Mouse (Mus musculus) CD4-positive, CD25-positive, alpha-beta regulatory T cell, adult 4 months (primary cell): ENCODE results near the gene Zfp618. TPM values are rescaled to one million over a fixed set of nuclear protein-coding genes. Genes with fewer than 3 reads are reported as not detected.
A peak's percentile ranks its signal among the peaks of the same experiment; 100 is the strongest.

Experiments
- ATAC-seq: one replicate; pipeline ENCODE4 v1.8.0; 2017
- polyA plus RNA-seq, 2 experiments: library from polyadenylated mRNA; unstranded; fragments of 100-300 nt; shearing (Covaris generic); gene quantifications; one replicate each; pipeline ENCODE4 v1.2.1; 2017

Gene Zfp618
- polyA plus RNA-seq, 2 experiments from 2014 or later = 0.11 TPM; not detected in 1

DNA sequence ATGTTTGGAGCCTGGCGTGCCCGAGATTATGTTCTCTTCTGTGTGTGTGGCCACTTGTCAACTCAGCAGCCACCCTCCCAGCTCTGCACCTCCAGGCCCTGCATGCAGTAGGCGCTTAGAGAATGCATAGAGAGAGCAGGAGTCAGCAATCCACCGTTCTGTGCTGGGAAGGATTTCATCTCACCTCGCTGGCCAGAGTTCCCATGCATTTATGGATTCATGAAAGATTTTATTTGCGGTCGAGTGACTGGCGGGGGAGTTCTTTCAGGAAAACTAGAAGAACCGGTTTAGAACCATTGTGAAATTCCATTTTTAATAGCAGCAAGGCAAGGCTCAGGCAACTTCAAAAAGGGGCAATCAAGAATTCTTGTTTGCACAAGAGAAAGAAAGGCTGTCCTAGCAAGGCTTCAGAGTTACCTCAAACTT is 67.2 kb downstream of the Zfp618 start:
- no peak for ATAC-seq

DNA sequence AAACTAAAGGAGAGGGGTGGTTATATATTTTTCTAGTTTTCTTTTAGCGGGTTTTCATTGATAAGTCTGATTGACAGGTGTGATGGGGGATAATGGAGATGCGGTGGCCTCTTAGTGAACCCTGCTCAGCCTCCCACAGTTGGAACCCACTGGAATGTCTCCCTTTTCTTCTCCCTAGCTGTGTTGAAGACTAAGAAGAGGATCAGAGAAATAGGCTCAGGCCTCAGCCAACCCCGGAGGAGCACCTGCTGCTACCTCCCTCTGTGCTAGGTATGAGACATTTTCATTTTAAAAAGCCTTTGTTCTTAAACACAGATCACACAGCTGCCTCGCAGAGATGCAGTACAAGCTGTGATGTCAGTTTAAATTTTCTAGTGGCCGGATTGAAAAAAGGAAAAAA is 68.4 kb downstream of the Zfp618 start:
- ATAC-seq = no peak

DNA sequence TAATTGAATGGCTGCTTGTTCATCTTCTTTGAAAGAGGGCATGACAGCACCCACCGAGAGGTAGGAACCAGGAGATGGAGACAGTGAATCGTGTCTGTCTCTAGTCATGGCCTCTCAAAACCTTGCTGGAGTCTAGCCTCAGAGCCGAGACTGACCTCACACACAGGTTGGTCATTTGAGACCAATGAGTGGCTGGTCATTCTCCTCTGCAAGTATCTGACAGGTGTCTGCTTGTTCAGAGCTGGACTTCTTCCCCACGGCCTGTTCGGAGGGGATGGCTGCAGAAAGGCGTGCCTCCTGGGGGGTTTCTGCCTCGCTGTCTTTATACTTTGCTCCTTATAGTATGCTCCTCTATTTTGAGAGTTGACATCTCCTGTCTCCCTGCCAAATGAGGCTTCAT is 70.6 kb downstream of the Zfp618 start:
- no peak for ATAC-seq

DNA sequence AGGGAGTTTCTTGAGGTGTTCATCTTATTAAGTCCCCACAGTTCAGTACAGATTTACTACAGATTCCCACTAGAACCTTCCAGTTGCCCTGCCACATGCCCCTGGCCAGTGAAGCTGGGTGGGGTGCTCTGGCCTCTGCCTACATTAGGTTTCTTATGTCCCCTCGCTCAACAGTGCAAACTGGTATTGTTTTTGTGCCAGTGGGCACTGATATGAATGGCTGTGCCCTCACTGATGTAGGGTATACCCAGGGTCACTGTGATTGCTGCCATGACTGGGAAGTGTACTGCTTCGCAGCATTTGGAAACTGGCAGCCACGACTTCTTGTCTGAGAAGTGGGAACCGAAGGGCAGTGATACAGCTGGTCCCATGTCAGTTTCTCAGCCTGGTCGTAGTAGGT is 71.4 kb downstream of the Zfp618 start:
- ATAC-seq = no peak

DNA sequence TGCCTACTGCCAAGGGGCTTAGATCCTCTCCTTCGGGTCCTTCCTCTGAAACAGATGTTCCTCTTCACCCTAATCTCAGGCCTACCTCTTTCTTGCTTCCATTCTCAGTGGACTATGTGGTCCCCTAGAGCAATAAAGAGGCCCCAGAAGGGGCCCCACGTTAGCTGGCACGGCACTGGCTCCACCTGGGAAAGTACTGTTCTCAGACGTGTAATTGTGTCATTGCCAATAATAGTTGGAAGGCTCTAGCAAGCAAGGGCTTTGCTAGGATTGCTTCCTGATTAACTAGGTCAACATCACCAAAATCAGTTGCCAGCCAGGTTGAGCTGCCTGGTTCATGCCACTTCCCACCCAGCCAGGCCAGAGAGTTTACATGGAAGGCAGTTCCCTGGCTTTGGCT is 72.2 kb downstream of the Zfp618 start:
- ATAC-seq = no peak

DNA sequence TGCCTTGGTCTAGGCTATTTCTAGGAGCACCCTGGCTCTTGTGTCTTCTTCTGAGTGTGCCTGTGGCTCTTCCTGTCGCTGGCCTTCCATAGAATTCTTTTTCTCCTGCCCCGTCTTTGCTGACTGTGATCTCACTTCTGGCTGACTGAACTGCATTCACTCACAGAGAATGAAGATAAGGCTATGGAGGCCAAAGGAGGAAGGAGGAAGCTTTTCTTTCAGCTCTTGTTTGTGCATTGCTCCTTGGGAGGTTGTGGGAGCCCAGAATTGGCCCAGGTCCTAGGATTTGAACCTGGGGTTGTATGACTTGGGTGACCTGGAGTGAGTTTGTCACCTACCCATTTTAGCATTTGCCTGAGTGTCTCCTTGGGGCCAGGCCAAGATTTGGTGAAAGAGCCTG is 72.9 kb downstream of the Zfp618 start:
- ATAC-seq = no peak

DNA sequence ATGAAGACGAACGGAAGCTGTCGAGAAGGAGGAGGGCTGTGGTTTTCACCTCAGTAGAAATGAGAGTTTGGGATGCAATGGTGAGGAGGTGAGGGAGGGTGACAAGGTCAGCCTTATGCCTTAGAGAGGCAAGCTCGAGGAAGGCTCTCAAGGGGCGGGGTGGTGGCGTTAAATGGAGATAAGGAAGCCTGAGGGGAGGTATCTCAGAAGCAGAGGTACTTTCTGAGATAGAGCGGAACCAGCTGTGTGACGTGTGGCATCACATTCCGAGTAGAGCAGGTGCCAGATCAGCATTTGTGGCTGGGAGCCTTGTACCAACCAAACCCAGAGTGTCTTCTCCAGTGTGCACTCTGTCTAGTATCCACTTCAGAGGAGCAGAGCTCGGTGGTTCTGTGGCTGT is 73.6 kb downstream of the Zfp618 start:
- no peak for ATAC-seq

DNA sequence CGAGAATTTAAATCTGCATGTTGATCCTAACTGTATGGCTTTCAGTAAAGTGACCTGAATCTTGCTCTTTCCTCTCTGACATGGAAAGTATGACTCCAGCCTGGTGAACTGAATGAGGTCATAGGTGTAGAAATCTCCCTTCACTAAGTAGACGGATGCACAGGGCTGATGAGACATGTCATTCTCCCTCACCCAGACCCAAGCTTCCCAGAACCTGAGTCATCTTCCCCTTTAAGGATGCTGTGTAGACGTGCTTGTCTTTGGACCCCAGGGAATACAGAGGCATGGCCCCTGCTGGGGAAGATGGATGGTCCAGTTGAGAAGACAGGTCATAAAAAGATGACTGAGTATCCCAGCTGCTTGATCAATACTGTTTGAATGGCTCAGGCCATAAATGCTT is 83.2 kb downstream of the Zfp618 start:
- ATAC-seq = no peak

DNA sequence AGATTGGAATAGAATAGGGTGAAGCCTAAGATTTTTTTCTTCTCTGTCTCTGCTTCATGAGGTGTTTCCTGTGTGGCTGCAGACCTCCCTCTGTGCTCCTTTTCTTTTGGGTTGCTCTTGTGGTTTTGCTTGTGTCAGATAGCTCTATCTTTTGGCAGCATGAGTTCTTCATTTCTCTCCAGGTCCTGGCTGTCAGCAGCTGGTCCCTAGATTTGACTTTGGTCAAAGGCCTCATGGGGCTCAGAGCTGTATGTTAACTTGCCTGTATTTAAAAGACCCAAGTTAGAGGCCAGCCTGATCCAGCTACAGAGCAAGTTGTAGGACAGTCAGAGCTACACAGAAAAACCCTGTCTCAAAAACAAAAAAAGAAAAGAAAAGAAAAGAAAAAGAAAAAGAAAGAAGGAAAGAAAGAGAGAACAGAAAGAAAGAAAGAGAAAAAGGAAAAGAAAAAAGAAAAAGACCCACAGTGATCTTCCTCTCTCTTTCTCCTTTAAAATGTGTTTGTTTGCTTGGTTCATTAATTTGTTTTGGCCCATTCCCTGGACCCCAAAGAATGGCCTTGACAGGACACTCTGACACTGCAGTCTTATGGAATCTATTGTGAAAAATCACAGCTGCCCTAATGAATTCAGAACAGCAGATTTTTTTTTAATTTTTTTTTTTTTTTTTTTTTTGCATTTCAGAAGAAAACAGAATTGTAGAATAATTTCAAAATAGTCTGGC is 84.4 kb downstream of the Zfp618 start:
- ATAC-seq = peak; percentile 28

DNA sequence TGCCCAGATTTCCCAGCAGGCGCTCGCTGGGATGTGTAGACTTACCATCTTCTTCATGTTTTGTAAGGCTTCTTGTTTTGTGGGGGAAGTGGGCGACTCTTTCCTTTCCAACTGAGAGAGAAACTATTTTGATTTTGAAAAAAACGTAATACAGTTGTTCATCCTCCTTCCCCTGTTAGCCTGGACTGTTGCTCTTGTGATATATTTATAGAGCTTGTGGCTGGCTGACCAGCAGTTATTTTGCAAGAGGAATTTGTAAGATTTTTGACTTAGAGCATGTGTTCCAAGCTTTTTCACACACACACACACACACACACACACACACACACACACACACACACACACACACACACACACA is 84.9 kb downstream of the Zfp618 start:
- ATAC-seq = no peak

DNA sequence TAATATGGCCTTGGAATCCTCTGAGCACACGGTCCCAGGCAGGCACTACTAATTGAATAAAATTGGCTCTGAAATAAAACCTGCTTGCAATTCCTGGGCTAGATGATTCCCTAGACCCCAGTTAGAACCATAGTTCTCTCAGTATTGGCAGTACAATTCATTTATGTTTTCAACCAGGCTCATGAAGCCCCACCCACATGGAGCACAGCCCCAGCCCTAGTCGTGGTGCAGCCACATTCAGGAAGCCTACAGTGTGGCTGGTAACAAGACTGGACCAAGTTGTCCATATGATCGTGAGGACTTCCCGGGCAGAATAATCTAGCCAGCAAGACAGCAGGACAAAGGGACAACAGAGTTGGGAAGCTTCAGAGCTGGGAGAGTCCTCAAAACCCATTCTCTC is 85.6 kb downstream of the Zfp618 start:
- no peak for ATAC-seq

DNA sequence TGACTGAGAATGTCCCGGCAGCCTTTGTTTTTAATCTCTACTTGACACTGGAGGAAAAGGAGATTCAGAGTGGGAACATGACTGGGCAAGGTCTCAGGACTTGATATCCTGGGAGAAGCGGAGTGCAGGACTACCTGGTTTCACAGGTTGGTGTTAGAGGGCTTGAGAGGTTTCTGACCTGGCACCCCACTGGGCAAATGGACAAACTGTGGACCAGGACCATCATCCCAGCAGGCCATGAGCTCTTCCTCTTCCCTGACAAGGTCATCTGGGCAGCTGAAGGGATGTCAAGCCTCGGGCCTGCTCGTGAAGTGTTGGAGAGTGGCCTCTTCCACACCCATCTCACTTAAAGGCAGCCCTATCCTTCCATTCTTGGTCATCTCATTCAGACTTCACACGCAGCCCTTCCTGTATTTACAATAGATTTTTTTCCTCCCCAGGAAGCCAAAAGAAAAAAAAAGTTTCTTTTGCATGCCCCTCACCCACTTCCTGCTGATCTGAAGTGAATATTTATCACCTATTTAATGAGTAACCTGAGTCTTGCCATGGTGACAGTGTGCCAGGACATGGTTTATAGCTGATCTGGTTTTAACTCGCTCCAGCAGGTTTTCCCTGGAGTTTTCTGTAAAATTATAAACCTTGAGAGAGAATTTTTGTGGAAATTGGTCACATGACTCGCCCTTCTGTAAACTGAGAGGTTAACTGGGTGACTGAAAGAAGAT is 86.7 kb downstream of the Zfp618 start:
- peak; percentile 81 for ATAC-seq

DNA sequence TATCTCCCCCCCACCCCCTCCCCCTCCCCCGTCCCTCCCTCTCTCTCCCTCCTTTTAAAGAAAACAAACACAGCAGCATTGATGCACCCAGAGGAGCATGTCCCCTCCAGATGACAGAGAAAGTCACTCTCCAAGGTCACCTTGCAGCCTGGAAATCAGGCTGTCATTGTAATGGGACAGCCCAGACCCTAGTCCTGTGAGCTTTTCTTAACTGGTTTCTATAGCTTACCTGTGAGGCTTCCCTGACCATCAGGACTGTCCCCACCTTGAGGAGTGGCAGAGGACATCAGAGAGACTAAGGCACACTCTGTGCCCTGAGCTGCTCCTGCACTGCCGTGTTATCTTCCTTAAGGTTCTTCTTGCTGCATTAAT is 87.3 kb downstream of the Zfp618 start:
- no peak for ATAC-seq

DNA sequence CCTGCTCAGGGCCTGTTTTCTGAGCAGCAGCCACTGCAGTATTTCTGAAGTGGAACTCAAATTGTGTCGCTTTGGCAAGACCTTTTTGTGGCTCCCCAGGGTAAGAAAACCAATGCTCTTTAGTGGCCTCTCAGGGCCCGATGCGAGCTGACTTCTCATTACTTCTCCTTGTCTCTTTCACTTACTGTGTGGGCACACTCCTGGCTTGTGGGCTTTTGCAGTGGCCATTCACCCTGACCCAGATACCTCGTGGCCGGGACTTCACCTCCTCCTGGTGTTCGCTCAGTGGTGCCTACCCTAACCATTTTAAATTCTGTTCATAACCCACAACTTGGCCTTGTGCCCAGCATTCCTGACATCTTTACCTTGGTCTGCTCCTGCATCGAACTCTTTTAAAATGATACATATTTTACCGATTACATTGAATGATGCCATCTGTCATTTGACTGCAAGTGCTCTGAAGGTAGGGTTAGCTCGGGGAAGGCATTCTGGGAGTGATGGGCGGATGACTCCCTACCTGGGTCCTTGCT is 89.9 kb downstream of the Zfp618 start:
- ATAC-seq = no peak

DNA sequence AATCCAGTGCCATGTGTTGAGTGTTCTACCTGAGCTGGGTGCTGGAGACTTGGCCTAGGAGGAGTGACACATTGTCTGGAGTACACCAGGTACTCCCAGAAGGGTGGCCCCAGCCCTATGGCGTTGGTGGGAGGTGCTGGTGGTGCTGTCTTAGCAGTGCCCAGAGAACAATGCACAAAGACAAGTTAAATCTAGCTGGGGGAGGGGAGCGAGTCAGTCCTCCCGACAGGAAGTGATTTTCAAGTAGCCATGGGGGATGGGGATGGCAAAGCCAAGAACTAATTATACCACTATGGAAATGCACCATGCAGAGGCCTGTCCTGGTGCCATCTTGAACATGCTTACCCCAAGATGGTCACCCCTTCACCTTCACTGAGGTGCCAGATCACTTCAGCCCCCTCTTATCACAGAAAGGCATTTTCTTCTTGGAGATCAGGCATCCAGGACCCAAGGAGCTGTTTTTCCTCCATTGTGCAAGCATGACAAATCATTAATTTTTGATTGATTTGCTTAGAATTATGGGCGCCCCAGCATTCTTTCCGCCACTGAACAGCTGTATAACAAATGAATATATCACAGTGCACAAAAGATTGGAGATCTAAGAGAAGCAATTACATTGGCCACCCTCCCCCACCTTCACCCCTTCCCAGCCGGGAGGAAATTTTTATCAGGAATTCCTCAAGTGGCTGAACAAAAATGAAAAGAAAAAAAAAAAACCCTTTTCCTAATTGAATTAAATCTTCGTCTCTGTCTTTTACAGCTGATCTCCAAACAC is 91.5 kb downstream of the Zfp618 start:
- no peak for ATAC-seq

DNA sequence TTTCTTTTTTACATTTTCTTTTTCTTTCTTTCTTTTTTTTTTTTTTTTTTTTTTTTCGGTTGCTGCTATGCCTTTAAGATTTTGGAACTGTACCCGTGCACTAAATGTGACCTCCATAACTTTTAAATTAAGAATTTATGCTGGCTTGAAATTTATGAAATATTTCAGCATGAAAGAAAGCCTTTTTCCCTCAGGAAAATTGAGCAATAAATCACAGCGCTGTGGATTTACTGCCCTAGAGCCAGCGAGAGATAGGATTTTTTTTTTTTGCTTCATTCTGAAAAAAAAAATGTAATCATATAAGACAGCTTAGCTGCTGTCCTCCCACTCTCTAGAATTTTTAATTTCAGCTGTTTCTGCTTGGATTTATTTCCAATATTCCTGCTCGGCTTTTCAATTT is 92.2 kb downstream of the Zfp618 start:
- no peak for ATAC-seq

DNA sequence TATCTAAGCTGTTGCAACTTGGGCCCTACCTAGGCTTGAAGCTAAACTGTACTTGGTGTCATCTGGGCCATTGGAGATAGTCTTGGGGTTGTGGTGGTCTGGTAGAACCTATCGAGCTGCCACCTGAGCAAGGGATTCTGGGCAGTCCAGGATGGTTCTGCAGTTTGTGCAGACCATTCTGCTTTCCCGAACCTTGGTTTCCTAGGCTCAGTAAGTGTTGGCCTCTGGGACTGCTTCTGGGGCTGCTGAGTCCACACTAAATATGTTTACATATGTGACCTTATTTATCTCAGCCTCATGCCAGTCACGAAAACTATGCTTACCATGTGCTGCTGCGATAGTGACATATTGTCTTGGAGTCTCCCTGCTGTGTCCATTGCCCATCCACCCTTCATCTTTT is 93.3 kb downstream of the Zfp618 start:
- no peak for ATAC-seq

DNA sequence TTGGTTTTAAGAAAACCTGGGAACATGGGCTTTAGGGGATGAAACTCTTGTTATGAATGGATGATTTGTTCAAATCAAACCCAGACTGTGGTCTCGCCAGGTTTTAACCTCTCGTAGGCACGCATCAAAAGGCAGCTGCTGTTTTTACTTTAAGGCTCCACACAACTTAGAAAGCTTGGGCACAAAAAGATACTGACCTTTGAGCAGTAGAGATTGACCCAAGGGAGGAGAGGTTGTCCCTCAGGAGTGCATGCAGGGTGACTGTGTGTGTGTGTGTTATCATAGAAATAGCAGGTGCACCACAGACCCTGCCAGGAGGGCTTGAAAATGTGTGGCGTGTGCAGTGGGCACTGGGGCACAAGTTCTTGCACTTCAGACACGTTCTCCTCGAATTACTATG is 95.0 kb downstream of the Zfp618 start:
- no peak for ATAC-seq

DNA sequence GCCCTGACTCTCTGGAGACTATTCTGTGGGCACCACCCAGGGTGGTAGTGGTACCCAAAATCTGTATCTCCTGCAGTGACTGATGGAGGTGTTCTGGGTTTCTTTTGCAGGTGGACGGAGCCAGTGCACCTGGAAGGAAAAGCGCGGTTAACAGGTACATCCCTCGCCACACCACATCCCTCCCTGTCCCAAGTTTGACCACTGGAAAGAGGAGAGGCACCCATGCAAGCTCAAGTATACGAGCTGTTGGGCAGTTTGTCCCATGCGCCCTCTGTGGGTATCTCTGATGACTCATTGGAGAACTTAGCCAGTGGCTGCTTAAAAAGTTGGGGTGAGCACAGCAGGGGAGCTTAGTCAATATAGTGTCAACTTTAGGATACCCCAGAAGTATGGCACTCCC is 96.0 kb downstream of the Zfp618 start:
- no peak for ATAC-seq

DNA sequence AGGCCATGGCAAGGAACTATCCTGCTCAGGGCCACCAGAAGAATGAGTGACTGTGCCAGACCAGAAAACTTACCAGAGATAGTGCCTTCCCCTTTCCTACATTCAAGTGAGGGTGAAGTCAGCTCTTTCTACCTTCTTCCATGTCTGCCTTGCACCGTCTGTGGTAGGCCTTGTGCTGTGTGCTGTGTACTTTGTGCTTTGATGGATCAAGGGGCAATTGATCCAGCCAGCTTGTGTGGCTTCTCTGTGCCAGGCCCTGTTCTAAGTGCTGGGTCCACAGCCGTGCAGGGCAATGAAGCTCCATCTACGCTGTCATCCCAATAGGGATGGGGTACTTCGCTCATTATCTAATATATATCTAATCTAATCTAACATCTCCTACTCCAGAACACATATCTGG is 98.0 kb downstream of the Zfp618 start:
- ATAC-seq = no peak

DNA sequence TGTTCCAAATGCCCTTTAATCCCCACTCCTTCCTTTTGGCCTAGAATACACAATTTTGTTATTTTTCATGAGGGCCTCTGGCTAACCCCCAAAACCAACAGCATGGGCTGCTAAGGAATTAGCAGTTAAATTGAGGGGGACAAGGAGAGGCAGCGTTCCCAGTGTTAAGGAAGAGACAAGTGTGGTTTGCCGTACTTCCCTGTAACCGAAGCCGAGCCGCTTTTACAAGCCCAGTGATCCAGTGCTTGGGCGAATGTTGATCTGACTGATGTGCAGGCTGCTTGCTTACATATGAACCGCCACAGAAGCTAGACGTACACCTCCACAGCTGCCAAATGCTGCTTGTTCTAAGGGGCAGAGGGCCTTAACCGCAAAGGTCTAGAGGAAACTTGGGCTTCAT is 99.5 kb downstream of the Zfp618 start:
- no peak for ATAC-seq

DNA sequence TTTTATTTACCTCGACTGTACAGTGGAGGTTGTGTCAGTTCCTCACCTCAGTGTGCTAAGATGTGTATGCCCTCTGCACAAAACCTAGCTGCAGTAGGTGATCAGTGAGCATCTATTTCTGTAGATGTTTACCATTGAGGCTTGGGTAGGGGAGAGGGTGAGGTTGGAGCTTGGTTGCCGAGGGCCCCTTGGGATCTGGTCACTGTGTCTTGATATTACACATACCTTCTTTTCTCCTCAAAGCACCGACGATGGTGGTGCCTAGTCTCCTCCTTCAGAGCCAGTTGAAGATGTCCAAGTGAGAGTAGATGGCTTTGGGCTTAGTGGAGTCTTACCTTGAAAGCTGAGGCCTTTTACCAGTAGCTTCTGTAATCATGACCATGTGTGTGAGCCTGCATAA is 101.4 kb downstream of the Zfp618 start:
- no peak for ATAC-seq

DNA sequence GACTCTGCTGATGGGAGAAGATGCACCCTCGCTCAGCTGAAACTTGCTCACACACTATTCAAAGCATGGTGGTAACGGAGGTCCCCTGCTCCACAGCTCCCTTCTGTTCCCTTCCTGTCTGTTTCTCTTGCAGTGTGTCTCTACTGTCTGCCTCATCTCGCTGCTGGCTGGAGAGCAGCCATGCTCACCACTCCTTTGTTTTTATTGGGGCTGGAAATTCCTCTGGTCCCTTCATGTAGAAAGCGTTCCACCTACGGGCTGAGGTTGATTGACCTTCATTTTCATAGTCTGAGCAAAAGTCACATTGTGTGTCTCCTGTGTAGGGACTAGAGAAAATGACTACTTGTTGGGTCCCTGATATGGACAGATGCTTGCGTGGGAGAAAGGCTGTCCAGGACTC is 102.4 kb downstream of the Zfp618 start:
- no peak for ATAC-seq
